Mouse (Mus musculus) limb, embryonic 13.5 days (tissue): Measurements from ENCODE around the gene Tgfbr3. TPM values are rescaled to one million over a fixed set of nuclear protein-coding genes. Genes with fewer than 3 reads are reported as not detected.
A peak's percentile ranks its signal among the peaks of the same experiment; 100 is the strongest.

Experiments
- ATAC-seq: fragments of 200-750 bp; cut with Nextera tagmentation; 2 replicates; pipeline ENCODE4 v1.8.0; 2017; ENCODE audit warnings: low read depth, moderate number of reproducible peaks, moderate TSS enrichment; ENCODE audit not compliant: low FRiP score
- H3K27ac ChIP-seq: fragments of 300-500 bp; sonication (generic); 2 replicates; pipeline ENCODE4 v1.5.1; 2015; ENCODE audit warnings: inconsistent platforms, mild to moderate bottlenecking, moderate library complexity
- H3K27me3 ChIP-seq: fragments of 300-500 bp; sonication (generic); 2 replicates; pipeline ENCODE4 v1.6.1; 2015; ENCODE audit warnings: mild to moderate bottlenecking, inconsistent platforms
- H3K36me3 ChIP-seq: fragments of 300-500 bp; sonication (generic); 2 replicates; pipeline ENCODE4 v1.6.1; 2015; ENCODE audit warnings: inconsistent platforms, mild to moderate bottlenecking, moderate library complexity
- H3K4me1 ChIP-seq: fragments of 300-500 bp; sonication (generic); 2 replicates; pipeline ENCODE4 v1.6.1; 2015; ENCODE audit warnings: inconsistent platforms
- H3K4me2 ChIP-seq: fragments of 300-500 bp; sonication (generic); replicated peaks from 2 replicates; pipeline ENCODE4 v1.6.1; 2015; ENCODE audit warnings: inconsistent platforms, mild to moderate bottlenecking, moderate library complexity
- H3K4me3 ChIP-seq: fragments of 300-500 bp; sonication (generic); 2 replicates; pipeline ENCODE4 v1.5.1; 2015; ENCODE audit warnings: moderate library complexity, mild to moderate bottlenecking, inconsistent platforms
- H3K9ac ChIP-seq: fragments of 300-500 bp; sonication (generic); 2 replicates; pipeline ENCODE4 v1.6.1; 2015; ENCODE audit warnings: mild to moderate bottlenecking, inconsistent platforms
- H3K9me3 ChIP-seq: fragments of 300-500 bp; sonication (generic); 2 replicates; pipeline ENCODE4 v1.6.1; 2016; ENCODE audit warnings: inconsistent platforms
- WGBS: fragments of 180-500 bp; shearing (Covaris S2); methylation state at CpG from one replicate; pipeline ENCODE4 v1.1.7; 2015; 5-methylcytosine and 5-hydroxymethylcytosine counted together
- polyA plus RNA-seq: library from polyadenylated mRNA; unstranded; fragments of >200 nt; fragmentation: Nextera tagmentation; extraction: Ambion mirVana; gene quantifications from 2 replicates; pipeline ENCODE4 v1.2.1, GENCODE M21; 2015

Tgfbr3 gene
- polyA plus RNA-seq, 1 experiment from 2014 or later: 25.4 TPM

DNA sequence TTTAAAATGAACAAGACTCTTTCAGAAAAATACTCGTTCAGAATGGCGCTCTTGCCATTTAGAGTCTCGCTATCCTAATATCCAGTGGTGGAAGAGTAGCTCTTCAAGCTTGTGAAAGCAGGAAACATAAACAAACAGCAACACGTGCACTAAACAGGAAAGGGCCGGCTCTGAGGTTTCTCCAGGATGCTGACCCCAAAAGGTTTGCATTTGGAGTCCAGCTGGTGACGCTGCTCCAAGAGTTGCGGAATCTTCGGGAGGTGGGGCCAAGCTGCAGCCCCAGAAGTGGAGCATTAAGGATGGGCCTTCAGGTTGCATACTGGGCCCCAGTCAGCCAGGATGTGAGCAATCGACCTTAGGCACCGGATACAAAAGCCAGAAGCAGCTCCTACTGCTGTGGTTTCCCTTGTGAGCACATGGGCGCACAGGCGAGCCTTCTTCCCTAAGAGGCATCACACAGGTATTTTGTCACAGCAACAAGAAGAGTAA is 88.5 kb downstream of the Tgfbr3 start:
- no peaks in the 10 kb centered on the region for H3K9me3 ChIP-seq
- WGBS: 23% methylated on average over 12 of the region's 12 CpGs
- H3K4me1 ChIP-seq: peaks cover 68% of the 10 kb centered on the region

DNA sequence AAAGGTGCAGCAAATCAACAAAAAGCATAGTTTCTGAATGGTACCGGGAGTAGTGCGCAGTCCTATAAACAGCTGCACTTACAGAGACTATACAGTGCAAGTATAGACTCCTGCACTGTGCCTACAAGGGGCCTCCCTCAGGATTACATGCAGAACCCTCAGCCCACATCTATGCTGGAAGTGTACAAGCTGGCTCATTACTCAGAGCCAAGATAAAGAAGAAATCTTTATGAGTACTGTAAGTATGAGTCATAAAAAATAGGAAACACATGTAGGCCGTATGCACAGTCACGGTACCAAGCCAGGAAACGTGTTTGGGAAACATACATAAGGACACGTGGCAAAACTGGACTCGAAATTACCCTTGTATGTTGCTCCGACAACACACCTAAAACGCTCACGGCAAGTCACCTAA is 89.2 kb downstream of the Tgfbr3 start:
- WGBS: 15% methylated on average over 10 of the region's 10 CpGs
- peaks cover 75% of the 10 kb centered on the region for H3K4me1 ChIP-seq
- H3K4me2 ChIP-seq: peak overlapping the region; percentile 51
- H3K27me3 ChIP-seq: 0 out of 2 replicates have a peak, but pooled peaks cover 3% of the 10 kb centered on the region
- ATAC-seq: peak; percentile 87
- no peaks in the 10 kb centered on the region for H3K9me3 ChIP-seq
- H3K27ac ChIP-seq: peak overlapping the region; percentile 85
- H3K36me3 ChIP-seq: no peaks in the 10 kb centered on the region
- H3K9ac ChIP-seq: no peak overlapping the region
- H3K4me3 ChIP-seq: no peak overlapping the region

More for the DNA sequence above, 88.5 kb downstream of the Tgfbr3 start:
- Histone ChIP-seq H3K36me3 (0 out of 2 replicates have a peak, but pooled peaks cover 1% of the 10 kb centered on the region), H3K4me2 (peak overlapping the region; percentile 51), H3K9ac (no peak overlapping the region), H3K27me3 (0 out of 2 replicates have a peak, but pooled peaks cover 3% of the 10 kb centered on the region), H3K27ac (peak overlapping the region; percentile 81), H3K4me3 (no peak overlapping the region)
- ATAC-seq: no peak

DNA sequence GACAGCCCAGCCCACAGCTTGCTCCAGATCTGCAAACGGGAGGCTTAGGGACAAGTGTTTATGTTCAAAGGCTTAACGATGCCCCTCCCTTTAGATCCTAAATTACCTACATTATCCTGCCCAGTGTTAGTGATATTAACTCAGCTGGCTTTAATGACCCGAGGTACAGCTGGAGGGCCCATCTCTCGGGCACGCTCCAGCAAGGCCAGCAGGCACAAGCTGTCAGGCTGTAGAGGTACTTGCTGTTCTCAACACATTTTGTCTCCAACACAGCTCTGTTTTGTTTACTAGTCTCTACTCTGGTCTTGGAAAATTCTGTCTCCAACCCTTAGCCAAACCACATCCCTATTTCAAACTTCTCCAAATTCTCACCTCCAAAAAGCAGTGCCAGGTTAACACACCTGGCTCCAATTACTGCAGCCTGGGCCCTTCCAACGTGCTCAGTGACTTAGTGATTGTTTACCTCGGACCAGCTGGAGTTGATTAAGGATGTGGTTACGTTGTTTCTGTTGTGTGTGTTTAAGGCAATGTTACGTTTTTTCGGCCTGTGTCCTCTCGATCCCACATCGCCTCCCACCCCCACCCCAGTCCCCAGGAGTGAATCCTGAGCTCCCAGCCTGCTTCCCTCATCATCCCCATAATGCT is 93.6 kb downstream of the Tgfbr3 start:
- Histone ChIP-seq H3K4me3 (no peak overlapping the region), H3K4me1 (peaks cover 58% of the 10 kb centered on the region), H3K27me3 (0 out of 2 replicates have a peak, but pooled peaks cover 3% of the 10 kb centered on the region), H3K9ac (0 out of 2 replicates have a peak overlapping the region, but pooled peaks have one; percentile 13), H3K4me2 (peak overlapping the region; percentile 38), H3K9me3 (no peaks in the 10 kb centered on the region), H3K36me3 (no peaks in the 10 kb centered on the region), H3K27ac (peak overlapping the region; percentile 88)
- WGBS: 4% methylated on average over 12 of the region's 12 CpGs
- peak; percentile 58 for ATAC-seq

DNA sequence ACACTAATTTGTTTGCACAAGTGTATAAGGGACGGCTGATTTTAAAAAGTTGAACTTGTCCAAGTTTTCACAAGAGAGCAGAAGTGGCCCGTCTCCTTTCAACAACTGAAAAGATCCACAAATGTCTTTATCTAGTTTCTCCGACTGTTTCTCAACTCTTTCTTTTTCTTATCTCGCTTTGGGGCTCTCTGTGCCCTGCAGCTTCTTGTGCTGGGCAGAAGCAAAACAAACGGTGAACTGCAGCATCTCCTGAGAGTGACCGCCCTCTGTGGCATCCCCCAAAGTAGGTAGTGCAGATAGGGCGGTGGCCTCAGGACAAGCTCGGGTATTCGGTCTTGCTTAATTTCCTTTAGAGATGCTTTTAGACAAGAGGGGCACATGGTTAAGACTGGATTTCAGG is 96.3 kb downstream of the Tgfbr3 start:
- Histone ChIP-seq H3K27ac (no peak overlapping the region), H3K9ac (no peak overlapping the region), H3K9me3 (no peaks in the 10 kb centered on the region), H3K4me1 (peaks cover 38% of the 10 kb centered on the region), H3K4me2 (no peak overlapping the region), H3K36me3 (no peaks in the 10 kb centered on the region), H3K27me3 (no peaks in the 10 kb centered on the region), H3K4me3 (no peak overlapping the region)
- no peak for ATAC-seq
- 85% methylated on average over 9 of the region's 9 CpGs for WGBS

DNA sequence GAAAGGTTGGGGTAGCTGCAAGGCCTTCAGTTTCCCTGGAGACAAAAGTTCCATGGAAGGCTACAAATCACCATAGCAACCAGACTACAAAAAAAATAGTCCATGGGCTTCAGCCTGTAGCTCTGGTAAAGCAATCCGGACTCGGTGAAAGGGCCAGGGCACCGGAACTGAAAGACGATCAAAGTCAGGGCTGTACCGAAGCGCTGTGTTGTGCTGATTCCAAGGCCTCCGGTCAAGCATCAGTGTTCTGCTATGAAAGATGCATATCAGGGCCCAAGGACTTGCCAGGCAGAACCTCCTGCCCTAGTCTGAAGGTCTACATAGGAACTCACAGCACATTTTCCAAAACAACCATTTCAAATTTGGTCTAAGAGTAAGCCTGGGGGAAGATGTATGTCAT is 97.1 kb downstream of the Tgfbr3 start:
- Histone ChIP-seq H3K4me3 (no peak overlapping the region), H3K27ac (no peak overlapping the region), H3K4me1 (peaks cover 38% of the 10 kb centered on the region), H3K27me3 (no peaks in the 10 kb centered on the region), H3K36me3 (no peaks in the 10 kb centered on the region), H3K9ac (no peak overlapping the region), H3K4me2 (no peak overlapping the region), H3K9me3 (no peaks in the 10 kb centered on the region)
- ATAC-seq: no peak
- 69% methylated on average over 7 of the region's 7 CpGs for WGBS

DNA sequence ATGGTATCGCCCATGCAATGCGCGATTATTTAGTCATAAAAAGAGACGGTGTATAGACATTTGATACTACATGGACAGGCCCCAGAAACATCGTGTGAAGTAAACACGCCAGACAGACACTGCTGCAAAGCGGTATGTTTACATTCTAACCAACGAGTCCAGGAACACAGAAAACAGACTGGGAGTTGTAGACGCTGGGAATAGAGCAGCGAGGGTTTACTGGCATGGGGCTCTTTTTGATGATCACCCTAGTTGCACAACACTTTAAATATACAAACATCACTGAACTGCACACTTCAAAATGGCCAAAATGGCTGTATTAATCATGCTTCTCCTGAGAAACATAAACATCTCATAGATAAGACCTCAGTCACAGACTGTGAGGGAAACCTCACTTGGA is 100.9 kb downstream of the Tgfbr3 start:
- Histone ChIP-seq H3K4me2 (no peak overlapping the region), H3K4me1 (peaks cover 12% of the 10 kb centered on the region), H3K36me3 (no peaks in the 10 kb centered on the region), H3K27me3 (no peaks in the 10 kb centered on the region), H3K9me3 (no peaks in the 10 kb centered on the region), H3K27ac (no peak overlapping the region), H3K4me3 (no peak overlapping the region), H3K9ac (no peak overlapping the region)
- ATAC-seq: no peak
- WGBS: 62% methylated on average over 10 of the region's 10 CpGs

DNA sequence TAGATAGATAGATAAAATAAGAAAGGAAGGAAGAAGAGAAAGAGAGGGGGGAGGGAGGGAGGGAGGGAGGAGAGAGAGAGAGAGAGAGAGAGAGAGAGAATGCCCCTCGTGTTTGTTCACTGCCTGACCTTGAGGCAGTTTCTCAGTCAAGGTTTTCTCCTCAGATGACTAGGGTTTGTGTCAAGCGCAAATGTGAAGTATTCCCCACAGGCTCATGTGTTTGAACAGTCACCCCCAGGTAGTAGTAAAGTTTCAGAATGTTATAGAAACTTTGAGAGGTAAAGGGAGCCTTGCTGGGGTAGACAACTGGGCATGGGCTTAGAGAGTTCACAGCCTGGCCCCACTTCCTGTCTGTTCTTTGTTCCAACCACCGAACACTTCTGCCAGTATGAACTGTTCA is 103.2 kb downstream of the Tgfbr3 start:
- 85% methylated on average over 3 of the region's 3 CpGs for WGBS
- Histone ChIP-seq H3K27me3 (no peaks in the 10 kb centered on the region), H3K4me3 (no peak overlapping the region), H3K4me2 (no peak overlapping the region), H3K4me1 (peaks cover 7% of the 10 kb centered on the region), H3K9me3 (no peaks in the 10 kb centered on the region), H3K27ac (no peak overlapping the region), H3K9ac (no peak overlapping the region), H3K36me3 (no peaks in the 10 kb centered on the region)
- no peak for ATAC-seq

DNA sequence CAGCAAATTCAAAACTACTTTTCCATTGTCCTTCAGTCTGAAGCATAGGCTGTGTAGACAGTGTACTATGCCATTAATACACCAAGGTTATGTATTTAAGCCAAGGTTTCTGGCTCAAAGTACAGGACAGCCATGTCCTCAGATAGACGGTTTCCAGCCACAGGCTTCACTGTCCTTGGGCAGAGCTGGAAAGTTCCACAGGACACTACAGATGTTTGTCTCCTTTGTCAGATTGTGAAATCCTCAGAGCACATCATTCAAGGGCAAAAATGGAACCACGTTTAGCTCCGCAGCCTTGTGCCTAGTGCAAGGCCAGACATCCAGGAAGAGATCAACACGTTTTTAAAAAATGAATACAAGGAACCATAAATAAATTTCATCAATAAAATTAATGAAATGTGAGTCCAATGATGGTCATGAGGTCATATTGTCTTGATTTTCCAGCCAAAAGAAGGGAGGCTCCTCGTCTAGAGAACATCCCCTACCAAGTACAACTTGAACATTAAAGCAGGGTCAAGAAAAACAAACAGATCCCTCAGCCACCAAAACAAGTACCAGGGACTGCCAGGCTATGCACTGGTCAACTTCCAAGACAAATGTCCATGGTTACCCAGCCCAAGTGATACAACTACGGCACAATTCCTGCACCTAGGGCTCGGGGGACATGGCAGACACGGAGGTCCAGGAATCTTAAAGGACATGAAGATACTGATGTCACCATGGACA is 105.1 kb downstream of the Tgfbr3 start:
- H3K4me3 ChIP-seq: no peak overlapping the region
- 86% methylated on average over 8 of the region's 8 CpGs for WGBS
- no peak for ATAC-seq
- no peak overlapping the region for H3K27ac ChIP-seq
- no peaks in the 10 kb centered on the region for H3K36me3 ChIP-seq
- peaks cover 8% of the 10 kb centered on the region for H3K4me1 ChIP-seq
- no peak overlapping the region for H3K9ac ChIP-seq
- no peak overlapping the region for H3K4me2 ChIP-seq
- H3K27me3 ChIP-seq: no peaks in the 10 kb centered on the region
- no peaks in the 10 kb centered on the region for H3K9me3 ChIP-seq

DNA sequence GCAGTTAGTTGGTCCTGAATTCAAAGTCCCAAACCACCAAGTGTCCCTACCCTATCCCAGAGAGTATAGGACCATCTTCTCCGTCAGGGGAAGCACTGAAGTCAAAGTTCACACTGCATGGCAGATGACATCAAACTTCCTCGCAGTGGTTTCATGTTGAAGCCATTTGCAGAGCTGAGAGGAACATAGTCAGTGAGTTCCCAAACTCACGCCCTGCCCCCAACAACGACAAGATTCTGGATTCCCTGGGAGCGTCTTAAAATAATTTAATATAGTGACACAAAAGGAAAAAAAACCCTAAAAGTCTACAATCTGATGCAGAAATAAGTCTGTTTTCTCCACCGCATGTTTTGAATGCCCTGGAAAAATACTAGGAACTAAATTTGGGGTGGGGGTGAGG is 105.9 kb downstream of the Tgfbr3 start:
- Histone ChIP-seq H3K4me2 (no peak overlapping the region), H3K27ac (no peak overlapping the region), H3K9me3 (no peaks in the 10 kb centered on the region), H3K27me3 (no peaks in the 10 kb centered on the region), H3K9ac (no peak overlapping the region), H3K4me3 (no peak overlapping the region), H3K36me3 (no peaks in the 10 kb centered on the region), H3K4me1 (peaks cover 8% of the 10 kb centered on the region)
- no peak for ATAC-seq
- 75% methylated on average over 6 of the region's 6 CpGs for WGBS

DNA sequence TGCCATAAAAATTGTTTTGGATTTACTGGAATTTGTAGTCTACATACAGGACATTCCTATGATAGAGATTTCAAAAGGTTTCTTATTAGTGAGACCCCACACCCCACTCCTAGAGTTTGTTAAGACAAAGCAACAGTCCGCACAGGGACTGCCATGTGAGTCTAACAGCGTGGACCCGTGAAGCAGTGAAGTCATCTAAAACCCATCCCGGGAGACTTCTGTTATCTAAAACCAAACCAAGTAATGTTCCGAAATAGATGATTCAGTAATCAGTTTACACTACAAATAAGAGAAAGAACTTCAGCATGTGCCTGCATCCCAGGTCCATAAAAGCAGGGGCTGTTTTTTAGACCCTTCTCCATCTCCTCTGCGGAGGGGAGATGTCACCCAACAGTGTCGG is 106.7 kb downstream of the Tgfbr3 start:
- no peak overlapping the region for H3K4me2 ChIP-seq
- H3K27ac ChIP-seq: no peak overlapping the region
- WGBS: 91% methylated on average over 7 of the region's 7 CpGs
- H3K4me3 ChIP-seq: no peak overlapping the region
- H3K27me3 ChIP-seq: no peaks in the 10 kb centered on the region
- ATAC-seq: no peak
- H3K4me1 ChIP-seq: peaks cover 9% of the 10 kb centered on the region
- no peaks in the 10 kb centered on the region for H3K9me3 ChIP-seq
- H3K9ac ChIP-seq: no peak overlapping the region
- H3K36me3 ChIP-seq: no peaks in the 10 kb centered on the region

DNA sequence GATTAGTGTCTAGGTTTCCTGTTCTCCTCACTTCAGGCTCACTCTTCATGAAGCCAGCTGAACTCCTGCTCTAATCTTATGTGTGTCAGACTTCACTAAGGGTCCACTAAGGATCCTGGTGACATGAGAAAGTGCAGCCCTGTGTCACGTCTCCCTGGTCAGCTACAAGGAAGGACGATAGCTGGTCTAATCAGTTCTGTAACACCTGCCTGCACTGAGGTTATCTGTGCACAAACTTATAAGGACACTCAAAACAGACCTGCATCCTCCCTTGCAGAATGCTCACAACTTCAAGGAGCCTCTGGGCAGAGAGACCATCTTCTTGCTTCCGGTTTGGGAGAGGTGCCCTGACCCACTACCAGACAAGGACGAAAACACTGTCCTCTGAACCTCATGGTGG is 107.6 kb downstream of the Tgfbr3 start:
- Histone ChIP-seq H3K4me2 (no peak overlapping the region), H3K27ac (no peak overlapping the region), H3K27me3 (no peaks in the 10 kb centered on the region), H3K9ac (no peak overlapping the region), H3K4me1 (peaks cover 16% of the 10 kb centered on the region), H3K9me3 (no peaks in the 10 kb centered on the region), H3K36me3 (no peaks in the 10 kb centered on the region), H3K4me3 (no peak overlapping the region)
- ATAC-seq: no peak
- 87% methylated on average over 4 of the region's 4 CpGs for WGBS

DNA sequence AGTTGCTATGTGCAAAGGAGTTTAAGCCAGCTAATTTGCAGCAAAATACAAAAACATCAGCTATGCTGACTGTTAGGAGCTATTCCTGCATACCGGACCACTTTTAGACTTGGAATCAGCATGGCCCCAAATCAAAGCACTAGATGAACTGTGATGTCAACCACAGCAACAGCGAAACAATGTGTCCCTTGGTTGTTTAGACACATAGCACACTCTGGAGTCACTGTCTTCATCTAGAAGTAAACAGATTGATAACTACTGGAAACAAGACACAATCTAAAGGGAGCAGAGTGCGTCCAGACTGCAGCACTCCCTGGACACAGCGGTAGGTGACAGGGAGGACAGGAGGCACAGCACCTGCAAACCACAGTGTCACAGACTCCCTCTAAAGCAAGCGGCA is 110.2 kb downstream of the Tgfbr3 start:
- no peaks in the 10 kb centered on the region for H3K9me3 ChIP-seq
- 83% methylated on average over 5 of the region's 5 CpGs for WGBS
- ATAC-seq: no peak
- no peaks in the 10 kb centered on the region for H3K36me3 ChIP-seq
- H3K4me2 ChIP-seq: no peak overlapping the region
- H3K9ac ChIP-seq: no peak overlapping the region
- H3K4me3 ChIP-seq: no peak overlapping the region
- peaks cover 16% of the 10 kb centered on the region for H3K4me1 ChIP-seq
- H3K27me3 ChIP-seq: no peaks in the 10 kb centered on the region
- no peak overlapping the region for H3K27ac ChIP-seq
